Mouse (Mus musculus): ENCODE data around the gene Srsf4. TPM values are rescaled to one million over a fixed set of nuclear protein-coding genes. Genes with fewer than 3 reads are reported as not detected.

Srsf4 gene
- total RNA-seq (2021), result 10 to 100 TPM; 65.9 to 68.7 TPM
- long read RNA-seq, experiment 1, transcript Srsf4-202 (6 exons, 2,257 nt), result major isoform, 102 of 142 reads
- long read RNA-seq, experiment 1, partial matches to known transcripts, result 14 of 142 reads
- long read RNA-seq, experiment 1, other reads (novel, unspliced or antisense), result 26 of 142 reads
- long read RNA-seq, experiment 2, transcript Srsf4-202 (6 exons, 2,257 nt), result major isoform, 52 of 73 reads
- long read RNA-seq, experiment 2, partial matches to known transcripts, result 6 of 73 reads
- long read RNA-seq, experiment 2, other reads (novel, unspliced or antisense), result 15 of 73 reads

GRCm38 (mm10) chr4:131873293-131874168 lies at the start of gene Srsf4:
Srsf4 (plus strand) TSS chr4:131873617.
- peak; percentile 97 for DNase-seq

GRCm38 (mm10) chr4:131824939-131825338 lies 48.5 kb upstream of the Srsf4 start:
- no peak for DNase-seq

GRCm38 (mm10) chr4:131825830-131826229 lies 47.6 kb upstream of the Srsf4 start:
- DNase-seq, result peak; percentile 71

DNA sequence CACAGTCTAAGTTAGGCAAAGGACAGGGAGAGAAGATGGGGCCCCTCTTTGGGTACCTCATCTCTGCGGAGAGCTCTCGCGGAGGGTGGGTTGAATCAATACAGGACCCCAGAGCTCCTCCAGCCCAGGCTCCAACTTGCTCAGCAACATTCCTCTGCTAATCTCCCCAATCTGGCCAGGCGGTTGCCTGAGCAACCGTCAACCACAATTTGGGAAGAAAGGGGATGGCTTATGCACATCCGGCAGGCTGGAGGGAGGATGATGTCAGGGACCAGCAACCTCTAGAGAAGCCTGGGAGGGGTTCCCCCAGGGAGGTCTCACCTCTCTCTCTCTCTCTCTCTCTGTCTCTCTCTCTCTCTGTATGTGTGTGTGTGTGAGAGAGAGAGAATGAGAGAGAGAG lies 46.5 kb upstream of the Srsf4 start:
- DNase-seq, result no peak

- DNase-seq, result no peak
Measured at GRCm38 (mm10) chr4:131829123-131829522, 44.3 kb upstream of the Srsf4 start.

GRCm38 (mm10) chr4:131831546-131832045 lies 41.8 kb upstream of the Srsf4 start:
- DNase-seq, result no peak

DNA sequence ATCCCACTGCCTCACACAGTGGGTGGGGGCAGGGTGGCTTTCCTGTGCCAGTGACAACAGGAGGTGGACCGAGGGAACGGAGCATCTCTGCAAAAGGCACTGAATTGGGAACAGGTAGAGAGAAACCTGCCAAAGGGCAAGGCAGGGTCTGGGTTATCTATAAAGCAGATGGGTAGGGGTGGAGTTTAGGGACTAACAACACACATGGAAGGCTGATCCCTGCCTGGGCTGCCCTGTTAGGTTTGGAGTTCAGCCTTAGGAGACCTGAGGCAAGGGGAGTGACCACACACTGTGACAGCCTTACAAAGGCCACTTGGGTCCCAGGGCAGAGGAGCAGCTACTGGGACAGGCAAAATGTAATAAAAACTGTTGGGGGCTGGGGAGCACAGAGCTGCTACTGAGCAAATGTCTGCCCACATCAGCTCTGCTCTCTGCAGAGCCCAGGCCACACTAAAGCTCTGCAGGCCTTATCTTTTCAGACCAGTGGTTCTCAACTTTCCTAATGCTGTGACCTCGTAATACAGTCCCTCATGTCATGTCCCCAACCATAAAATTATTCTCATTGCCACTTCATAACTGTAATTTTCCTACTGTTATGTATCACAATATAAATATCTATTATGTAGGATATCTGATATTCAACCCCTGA lies 40.5 kb upstream of the Srsf4 start:
- no peak for DNase-seq

DNA sequence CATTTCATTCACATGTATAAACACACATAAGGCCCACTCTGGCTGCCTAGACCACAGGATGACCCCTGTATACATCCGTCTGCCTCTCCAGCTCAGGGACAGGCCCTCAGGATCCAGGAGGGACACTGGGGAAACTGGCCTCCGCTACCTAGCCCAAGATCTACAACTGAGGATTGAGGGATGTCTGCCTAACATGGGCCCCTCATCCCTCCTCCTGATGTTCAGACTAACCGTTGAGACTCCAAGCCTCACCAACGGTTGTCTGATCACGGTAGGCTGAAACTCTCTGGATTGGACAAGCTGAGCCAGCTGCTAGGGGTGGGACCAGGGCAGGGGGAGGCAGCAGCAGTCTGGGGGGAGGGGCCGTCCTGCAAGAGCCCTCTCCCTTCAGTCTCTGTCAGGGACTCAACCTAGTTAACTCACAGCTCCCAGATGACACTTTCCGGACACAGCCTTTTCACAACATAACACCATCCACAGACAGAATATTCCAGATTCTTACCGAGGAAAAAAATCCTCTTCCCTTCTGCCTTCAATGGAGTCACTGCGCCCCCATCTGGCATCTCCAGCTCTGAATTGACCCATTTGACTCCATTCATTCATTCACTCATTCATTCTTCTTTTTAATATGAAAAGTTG lies 39.3 kb upstream of the Srsf4 start:
- peak; percentile 54 for DNase-seq

GRCm38 (mm10) chr4:131836351-131836881 lies 37.0 kb upstream of the Srsf4 start:
- peak; percentile 76 for DNase-seq

DNA sequence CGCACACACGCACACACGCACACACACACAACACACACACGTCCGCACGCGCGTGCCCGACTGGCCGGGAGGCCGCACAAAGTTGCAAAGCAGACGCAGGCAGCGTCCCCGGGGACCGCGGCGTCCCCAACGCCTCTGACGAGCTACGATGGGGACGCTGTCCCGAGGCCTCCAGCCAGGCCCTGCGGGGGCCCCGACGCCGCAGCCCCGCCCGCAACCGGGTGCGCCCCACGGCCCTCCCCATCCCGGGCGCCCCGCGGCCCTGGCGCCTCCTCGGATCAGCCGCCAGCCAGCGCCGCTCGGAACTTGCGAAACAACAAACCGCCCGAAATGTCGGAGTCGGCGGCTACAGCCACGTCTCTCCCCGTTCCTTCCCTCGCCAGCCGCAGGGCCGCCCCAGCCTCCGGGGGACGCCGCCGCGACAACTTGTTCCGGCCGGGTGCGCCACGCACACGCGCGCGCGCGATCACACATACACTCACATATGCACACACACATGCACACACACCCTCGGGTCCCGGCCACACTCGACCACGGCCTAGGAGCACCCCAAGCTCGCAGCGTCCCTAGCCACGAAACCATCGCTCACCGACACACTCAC lies 36.4 kb upstream of the Srsf4 start:
- peak; percentile 73 for DNase-seq

- peak; percentile 98 for DNase-seq
Measured at GRCm38 (mm10) chr4:131837872-131838524, 35.4 kb upstream of the Srsf4 start, which contains the start of gene Ptpru. Ptpru (minus strand) TSS chr4:131838288.

GRCm38 (mm10) chr4:131843290-131843743 lies 30.1 kb upstream of the Srsf4 start, which contains the start of gene Mecr:
Mecr (plus strand) TSS chr4:131843470.
- peak; percentile 97 for DNase-seq

- DNase-seq, result no peak
Measured at GRCm38 (mm10) chr4:131845991-131846778, 27.2 kb upstream of the Srsf4 start.

- no peak for DNase-seq
Measured at GRCm38 (mm10) chr4:131848082-131848481, 25.3 kb upstream of the Srsf4 start.

- DNase-seq, result peak; percentile 53
Measured at GRCm38 (mm10) chr4:131849986-131850638, 23.3 kb upstream of the Srsf4 start.

DNA sequence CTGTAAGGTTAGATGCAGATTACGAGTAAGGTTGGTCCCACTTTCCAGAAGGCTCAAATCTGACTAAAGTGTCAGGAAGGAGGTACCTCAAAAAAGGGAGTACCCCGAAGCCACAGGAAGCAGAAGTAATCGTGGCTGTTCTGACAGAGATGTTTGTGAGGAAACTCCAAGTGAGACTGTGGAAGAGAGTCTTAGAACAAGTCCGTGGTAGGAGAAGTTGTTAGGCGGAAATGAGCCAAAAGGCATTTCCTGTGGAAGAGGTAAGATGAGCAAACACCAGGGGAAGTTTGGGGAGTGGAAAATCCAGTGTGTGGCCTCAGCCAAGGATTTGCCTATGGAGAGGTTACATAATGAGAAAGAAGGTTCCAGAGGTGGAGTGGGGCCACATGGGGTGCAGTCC lies 18.5 kb upstream of the Srsf4 start:
- DNase-seq, result no peak

GRCm38 (mm10) chr4:131860492-131861340 lies 12.7 kb upstream of the Srsf4 start:
- peak; percentile 87 for DNase-seq

DNA sequence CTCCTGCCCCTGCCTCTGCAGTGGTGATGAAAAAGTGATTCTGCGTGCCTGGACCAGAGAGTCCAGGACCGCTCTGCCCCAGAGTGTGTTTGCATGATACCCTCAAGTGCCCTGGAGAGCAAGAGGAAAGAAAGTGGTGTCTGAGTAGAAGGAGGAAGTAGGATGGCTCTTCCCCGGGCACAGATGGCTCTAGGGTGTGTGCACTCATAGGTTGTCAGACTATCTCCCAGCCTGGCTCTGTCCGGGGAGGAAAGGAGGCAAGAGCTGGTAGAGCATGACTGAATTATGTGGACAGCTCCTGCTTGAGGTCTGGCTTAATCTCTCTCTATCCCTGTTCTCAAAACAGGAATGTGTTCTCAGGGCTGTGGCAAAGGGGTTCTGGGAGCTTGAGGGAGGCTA lies 12.1 kb upstream of the Srsf4 start:
- DNase-seq, result no peak

Data from adrenal gland, postnatal 10 days (tissue).